Mouse (Mus musculus) right cerebral cortex, postnatal 4 days (tissue): ENCODE data around the gene Uba1.
"Not testable (repeated sequence)": the region's sequence is repeated elsewhere in the genome, so short reads cannot be mapped to it uniquely, and the experiment has no call there.

Experiments
- DNase-seq: peaks from one replicate; pipeline ENCODE4 v3.0.0-alpha.2; 2022

The Uba1 gene

GRCm38 (mm10) chrX:20730048-20730447, 71.9 kb downstream of the Uba1 start:
- DNase-seq: not testable (repeated sequence)
